Mouse (Mus musculus): ENCODE results near the gene Chst4.

- no peak for TF ChIP-seq CTCF (IDR thresholded peaks at IDR 0.05; ENCODE audit: low read depth)
- no peak for TF ChIP-seq EP300 (IDR thresholded peaks at IDR 0.05; ENCODE audit: low read depth)
Observed at GRCm38 (mm10) chr8:110022768-110023344, 16.7 kb downstream of the Chst4 start.
